10 mouse cellular contexts compared by ENCODE assay signal in genomic region chr15:77784039-77784824, GRCm38 (mm10). TPM values are rescaled to one million over a fixed set of nuclear protein-coding genes. Genes with fewer than 3 reads are reported as not detected.
DNase-seq lines count a peak whose midpoint lies in the region; ATAC-seq and TF ChIP-seq lines count a peak whose summit lies in the region.
"Had no signal": no experiment of that assay in that cellular context is flagged by ENCODE, and none has a peak within 500 bp of the region (broad histone marks: within the 10 kb centered on the region; RNA-seq: fewer than 3 reads in every experiment).

No protein-coding gene starts in this region.

- no peak overlapping the region for H3K4me3 ChIP-seq in embryonic facial prominence, embryonic 13.5 days
- H3K4me3 ChIP-seq in neural tube, embryonic 11.5 days (ENCODE audit: low read depth, low read length), result no peak overlapping the region
- H3K4me3 ChIP-seq in lung, postnatal 0 days (ENCODE audit: low read depth, low read length), result no peak overlapping the region
- no peak overlapping the region for H3K4me3 ChIP-seq in forebrain, embryonic 11.5 days (ENCODE audit: low read depth, low read length)

- H3K27ac ChIP-seq in embryonic facial prominence, embryonic 13.5 days, result no peak overlapping the region
- 0 out of 2 replicates have a peak overlapping the region, but pooled peaks have one; percentile 23 for H3K27ac ChIP-seq in neural tube, embryonic 11.5 days (ENCODE audit: low read depth, low read length)
- no peak overlapping the region for H3K27ac ChIP-seq in lung, postnatal 0 days (ENCODE audit: low read length)
- no peak overlapping the region for H3K27ac ChIP-seq in forebrain, embryonic 11.5 days (ENCODE audit: low read depth, low read length)

- no peak for TF ChIP-seq EP300 in lung, postnatal 0 days (IDR thresholded peaks at IDR 0.05)

- 78% methylated on average over 22 of the region's 22 CpGs for WGBS in embryonic facial prominence, embryonic 13.5 days
- 72% methylated on average over 22 of the region's 22 CpGs for WGBS in neural tube, embryonic 11.5 days
- WGBS in lung, postnatal 0 days, result 66% methylated on average over 22 of the region's 22 CpGs
- 84% methylated on average over 22 of the region's 22 CpGs for WGBS in forebrain, embryonic 11.5 days

- H3K27me3 ChIP-seq in embryonic facial prominence, embryonic 13.5 days, result no peaks in the 10 kb centered on the region
- no peaks in the 10 kb centered on the region for H3K27me3 ChIP-seq in neural tube, embryonic 11.5 days (ENCODE audit: control insufficient read depth, insufficient read depth, low read length)
- H3K27me3 ChIP-seq in lung, postnatal 0 days (replicated peaks; ENCODE audit: insufficient read depth, low read length), result no peaks in the 10 kb centered on the region
- H3K27me3 ChIP-seq in forebrain, embryonic 11.5 days (ENCODE audit: control insufficient read depth, insufficient read depth, low read length), result no peaks in the 10 kb centered on the region

- H3K4me2 ChIP-seq in embryonic facial prominence, embryonic 13.5 days, result no peak overlapping the region
- no peak overlapping the region for H3K4me2 ChIP-seq in neural tube, embryonic 11.5 days (ENCODE audit: low read depth)
- no peak overlapping the region for H3K4me2 ChIP-seq in lung, postnatal 0 days (replicated peaks; ENCODE audit: low read depth, low read length)
- H3K4me2 ChIP-seq in forebrain, embryonic 11.5 days (ENCODE audit: low read depth, low read length, severe bottlenecking), result no peak overlapping the region
- H3K4me2 ChIP-seq: heart, embryonic 11.5 days; lung, embryonic 14.5 days had no signal

- peak; percentile 56 to 71 for DNase-seq in kidney, postnatal 4 days
- no peak for DNase-seq in kidney, adult 9 months
- peak; percentile 41 to 51 for DNase-seq in frontal cortex, postnatal 25 days (ENCODE audit: low spot score in 2 of 2)
- DNase-seq in neural tube, embryonic 11.5 days (ENCODE audit: low spot score), result peak; percentile 20
- no peak for DNase-seq in lung, postnatal 0 days (ENCODE audit: low spot score)
- DNase-seq in forebrain, embryonic 11.5 days (ENCODE audit: low spot score), result no peak
- DNase-seq: lung, embryonic 14.5 days had no signal

- H3K36me3 ChIP-seq in embryonic facial prominence, embryonic 13.5 days, result peaks cover 100% of the 10 kb centered on the region
- peaks cover 16% of the 10 kb centered on the region for H3K36me3 ChIP-seq in neural tube, embryonic 11.5 days (ENCODE audit: control insufficient read depth, insufficient read depth, low read length)
- peaks cover 90% of the 10 kb centered on the region for H3K36me3 ChIP-seq in lung, postnatal 0 days (ENCODE audit: insufficient read depth, low read length)
- peaks cover 2% of the 10 kb centered on the region; the same call in 1 of the 2 replicates for H3K36me3 ChIP-seq in forebrain, embryonic 11.5 days (ENCODE audit: control insufficient read depth, insufficient read depth, low read length)

- ATAC-seq in embryonic facial prominence, embryonic 13.5 days (ENCODE audit: insufficient number of reproducible peaks, insufficient read depth, low FRiP score, low TSS enrichment, low read depth), result no peak
- ATAC-seq in neural tube, embryonic 11.5 days (ENCODE audit: insufficient read depth, low FRiP score, low TSS enrichment), result no peak
- no peak for ATAC-seq in lung, postnatal 0 days
- no peak for ATAC-seq in forebrain, embryonic 11.5 days (replicated peaks; ENCODE audit: low FRiP score)

- no peak for TF ChIP-seq CTCF in lung, postnatal 0 days (IDR thresholded peaks at IDR 0.05)

- H3K4me1 ChIP-seq in embryonic facial prominence, embryonic 13.5 days, result no peaks in the 10 kb centered on the region
- no peaks in the 10 kb centered on the region for H3K4me1 ChIP-seq in neural tube, embryonic 11.5 days (ENCODE audit: control insufficient read depth, insufficient read depth, low read length)
- no peaks in the 10 kb centered on the region for H3K4me1 ChIP-seq in lung, postnatal 0 days (ENCODE audit: insufficient read depth, low read depth, low read length)
- H3K4me1 ChIP-seq in forebrain, embryonic 11.5 days (replicated peaks; ENCODE audit: control insufficient read depth, insufficient read depth, low read length), result no peaks in the 10 kb centered on the region

- 0 out of 2 replicates have a peak overlapping the region, but pooled peaks have one; percentile 21 for H3K9ac ChIP-seq in embryonic facial prominence, embryonic 13.5 days
- no peak overlapping the region for H3K9ac ChIP-seq in neural tube, embryonic 11.5 days (ENCODE audit: low read length)
- H3K9ac ChIP-seq in lung, postnatal 0 days (replicated peaks; ENCODE audit: low read depth), result no peak overlapping the region
- H3K9ac ChIP-seq in forebrain, embryonic 11.5 days (ENCODE audit: low read length), result no peak overlapping the region
- H3K9ac ChIP-seq: lung, embryonic 14.5 days had no signal

- no peaks in the 10 kb centered on the region for H3K9me3 ChIP-seq in embryonic facial prominence, embryonic 13.5 days
- no peaks in the 10 kb centered on the region for H3K9me3 ChIP-seq in neural tube, embryonic 11.5 days (ENCODE audit: control insufficient read depth, low read length)
- no peaks in the 10 kb centered on the region for H3K9me3 ChIP-seq in lung, postnatal 0 days (ENCODE audit: low read length)
- no peaks in the 10 kb centered on the region for H3K9me3 ChIP-seq in forebrain, embryonic 11.5 days (ENCODE audit: control insufficient read depth, low read length)

RNA-seq across cellular contexts. Expression of gene Apol8, which starts 27.4 kb away (rescaled TPM):
- polyA plus RNA-seq in embryonic facial prominence, embryonic 13.5 days (2015; fragmentation: Nextera tagmentation; extraction: Ambion mirVana), result 0.22 and 0.32 TPM in 2 replicates
- 0.08 TPM in 1 of 2 replicates, not detected in the other for polyA plus RNA-seq in neural tube, embryonic 11.5 days (2014; fragmentation: Nextera tagmentation; extraction: Ambion mirVana)
- polyA plus RNA-seq in lung, postnatal 0 days (2015; fragmentation: Nextera tagmentation; extraction: Ambion mirVana), result 0.06 and 0.26 TPM in 2 replicates
- polyA plus RNA-seq in forebrain, embryonic 11.5 days (2014; fragmentation: Nextera tagmentation; extraction: Ambion mirVana), result 0.16 and 0.21 TPM in 2 replicates
- polyA plus RNA-seq: intestine, embryonic 14.5 days; lung, embryonic 14.5 days had no signal

RNA-seq across cellular contexts. Expression of gene Apol9b, which starts 55.4 kb away (rescaled TPM):
- polyA plus RNA-seq in embryonic facial prominence, embryonic 13.5 days (2015; fragmentation: Nextera tagmentation; extraction: Ambion mirVana), result not detected in 2 replicates
- not detected in 2 replicates for polyA plus RNA-seq in neural tube, embryonic 11.5 days (2014; fragmentation: Nextera tagmentation; extraction: Ambion mirVana)
- polyA plus RNA-seq in lung, postnatal 0 days (2015; fragmentation: Nextera tagmentation; extraction: Ambion mirVana), result 0.14 and 0.31 TPM in 2 replicates
- not detected in 2 replicates for polyA plus RNA-seq in forebrain, embryonic 11.5 days (2014; fragmentation: Nextera tagmentation; extraction: Ambion mirVana)
- polyA plus RNA-seq: lung, embryonic 14.5 days had no signal

RNA-seq across cellular contexts. Expression of gene Myh9, which starts 57.7 kb away (rescaled TPM):
- 36.2 and 41.0 TPM in 2 replicates for polyA plus RNA-seq in embryonic facial prominence, embryonic 13.5 days (2015; fragmentation: Nextera tagmentation; extraction: Ambion mirVana)
- 24.5 and 25.3 TPM in 2 replicates for polyA plus RNA-seq in neural tube, embryonic 11.5 days (2014; fragmentation: Nextera tagmentation; extraction: Ambion mirVana)
- 59.3 and 67.3 TPM in 2 replicates for polyA plus RNA-seq in lung, postnatal 0 days (2015; fragmentation: Nextera tagmentation; extraction: Ambion mirVana)
- polyA plus RNA-seq in forebrain, embryonic 11.5 days (2014; fragmentation: Nextera tagmentation; extraction: Ambion mirVana), result 32.0 and 37.4 TPM in 2 replicates

Comparison
In these comparisons a context has a peak if more than half of its experiments do, and no peak if none do; other contexts are left out.
1. DNase-seq: peak in kidney, postnatal 4 days (2 of 2), frontal cortex, postnatal 25 days (2 of 2) and neural tube, embryonic 11.5 days (single experiment); none in kidney, adult 9 months (single experiment), lung, postnatal 0 days (single experiment) and forebrain, embryonic 11.5 days (single experiment).